Mouse (Mus musculus) embryonic stem cell, embryonic (primary cell): Measurements from ENCODE around the gene Stk16.

Source experiments
- CTCF ChIA-PET, 4 experiments: fragments of 300-600 bp in 2 of 4; fragments of 350-600 bp in 2 of 4; sonication (Branson Sonifier 250); formaldehyde crosslinking; loops; one replicate each; lab custom pipeline; 2022; ENCODE audit warnings: inconsistent platforms in 2 of 4; lab: Charles Lee
- POLR2A ChIA-PET, 4 experiments: fragments of 300-600 bp in 2 of 4; fragments of 350-600 bp in 2 of 4; sonication (Branson Sonifier 250); formaldehyde crosslinking; loops; one replicate each; lab custom pipeline; 2022; ENCODE audit warnings: antibody characterized with exemption in 4 of 4, inconsistent platforms in 1 of 4; lab: Charles Lee

The Stk16 gene

DNA sequence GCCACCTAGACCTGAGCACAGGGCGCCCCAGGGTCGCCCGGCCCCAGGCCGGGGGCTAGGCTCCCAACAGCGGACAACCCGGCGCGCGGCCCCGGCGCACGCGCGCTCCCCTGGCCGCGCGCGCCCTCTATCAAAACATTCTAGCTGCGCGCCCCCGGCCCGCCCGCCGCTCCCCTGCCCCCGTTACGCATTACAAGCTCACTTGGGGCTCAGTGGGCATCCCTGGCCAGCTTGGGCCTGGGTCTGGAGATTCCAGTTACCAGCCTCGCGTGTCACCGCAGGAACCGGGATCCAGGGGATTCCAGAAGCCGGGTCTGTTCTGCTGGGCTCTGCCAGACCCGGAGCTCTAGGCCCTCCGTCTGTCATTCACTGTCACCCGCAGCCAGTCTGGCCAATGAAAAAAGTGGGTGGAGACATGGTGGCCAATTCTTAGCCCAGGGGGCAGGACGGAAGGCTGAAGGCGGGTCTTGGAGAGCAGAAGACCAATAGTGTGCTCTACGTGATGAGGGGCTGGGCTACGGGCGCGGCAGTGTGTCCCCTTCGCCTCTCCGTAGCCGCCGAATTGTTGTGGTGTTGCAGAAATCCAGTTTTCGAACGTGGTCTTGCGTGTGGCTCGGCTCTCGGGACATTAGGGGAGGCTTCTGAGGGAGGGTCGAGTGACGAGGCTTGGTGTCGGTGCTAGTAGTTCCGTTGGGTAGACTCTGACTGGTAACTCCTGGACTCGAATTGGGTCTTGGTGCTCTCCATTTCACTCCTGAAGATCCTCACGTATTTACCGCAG is 18.8 kb upstream of the Stk16 start, which contains the start of the genes Ankzf1 and Atg9a:
TSS of gene Ankzf1 (plus strand) at position 530 of the 781 bp plus-strand sequence.
TSS of gene Atg9a (minus strand) at position 575 of the 781 bp plus-strand sequence.
- ChIA-PET POLR2A (interaction anchor here in 3 of 4 experiments (0.6 to 4.1 kb wide), 53 partner anchors 9 to 296 kb away, joined by 3 to 58 read pairs (median 4); partner anchors contain the start of genes Abcb6 (in 3 of the 3), Glb1l (in 3 of the 3), Stk16 (in 3 of the 3) and Tuba4a (in 3 of the 3)), CTCF (interaction anchor here (0.5 to 2.1 kb wide), 19 partner anchors 9 to 405 kb away, joined by 3 to 19 read pairs (median 3); partner anchors contain the start of genes Abcb6 (in 1 of the 4), Cryba2 (in 1 of the 4), Glb1l (in 1 of the 4) and Stk16 (in 1 of the 4))

DNA sequence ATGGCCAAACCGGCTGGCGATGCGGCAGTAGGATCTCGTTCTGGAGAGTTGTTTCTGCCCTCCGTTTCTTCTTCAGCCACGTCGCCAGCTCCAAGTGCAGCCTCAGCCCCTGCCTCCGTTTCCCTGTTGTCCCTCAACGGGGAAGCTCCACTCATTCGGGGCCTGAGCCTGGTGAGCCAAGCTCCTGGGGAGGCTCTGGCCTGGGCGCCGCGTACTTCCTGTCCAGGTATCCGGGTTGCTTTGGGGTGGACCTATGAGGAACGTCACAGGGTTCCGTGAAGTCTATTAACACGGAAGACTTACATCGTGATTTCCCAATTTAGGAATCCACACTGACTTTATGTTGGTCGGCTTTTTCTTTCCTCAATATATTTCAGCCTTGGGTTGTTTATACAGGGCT is 18.2 kb upstream of the Stk16 start:
- POLR2A ChIA-PET, result interaction anchor here in 3 of 4 experiments (0.6 to 4.1 kb wide), 45 partner anchors 10 to 295 kb away, joined by 3 to 58 read pairs (median 5); partner anchors contain the start of genes Abcb6 (in 3 of the 3), Glb1l (in 3 of the 3), Stk16 (in 3 of the 3) and Tuba4a (in 3 of the 3)
- CTCF ChIA-PET, result interaction anchor here (0.6 to 1.5 kb wide), 9 partner anchors 10 to 125 kb away, joined by 3 to 19 read pairs (median 3); partner anchors contain the start of genes Glb1l (in 1 of the 4), Stk16 (in 1 of the 4) and Tuba4a (in 1 of the 4)

GRCm38 (mm10) chr1:75201236-75201635 is 9.4 kb upstream of the Stk16 start:
- CTCF ChIA-PET, result no interaction called here
- POLR2A ChIA-PET, result interaction anchor here in 2 of 4 experiments (0.6 to 1.2 kb wide), 2 partner anchors 10 to 775 kb away, joined by 3 read pairs; no protein-coding TSS in a partner anchor

- CTCF ChIA-PET, result interaction anchor here in 2 of 4 experiments (0.6 to 1.5 kb wide), 4 partner anchors 26 to 45 kb away, joined by 3 to 4 read pairs (median 3); no protein-coding TSS in a partner anchor
- POLR2A ChIA-PET, result interaction anchor here in 3 of 4 experiments (0.5 to 12.5 kb wide), 39 partner anchors 8 to 414 kb away, joined by 3 to 84 read pairs (median 5); partner anchors contain the start of genes Ankzf1 (in 3 of the 3), Atg9a (in 3 of the 3), Tuba4a (in 3 of the 3) and Abcb6 (in 2 of the 3)
Observed at GRCm38 (mm10) chr1:75208967-75209678, 1.5 kb upstream of the Stk16 start.

- ChIA-PET POLR2A (interaction anchor here in 3 of 4 experiments (0.8 to 12.5 kb wide), 21 partner anchors 8 to 105 kb away, joined by 3 to 84 read pairs (median 8); partner anchors contain the start of genes Tuba4a (in 3 of the 3), Ankzf1 (in 2 of the 3), Atg9a (in 2 of the 3) and Zfand2b (in 2 of the 3)), CTCF (no interaction called here)
Observed at GRCm38 (mm10) chr1:75211141-75211708, 587 bp downstream of the Stk16 start.

- ChIA-PET POLR2A (interaction anchor here in 3 of 4 experiments (0.9 to 12.5 kb wide), 9 partner anchors 9 to 105 kb away, joined by 3 to 83 read pairs (median 10); partner anchors contain the start of genes Dnajb2 (in 1 of the 3) and Dnpep (in 1 of the 3)), CTCF (interaction anchor here in 1 of 4 experiments (0.9 kb wide), 1 partner anchor 15 kb away, joined by 3 read pairs; no protein-coding TSS in a partner anchor)
Observed at GRCm38 (mm10) chr1:75212542-75212941, 1.9 kb downstream of the Stk16 start.

DNA sequence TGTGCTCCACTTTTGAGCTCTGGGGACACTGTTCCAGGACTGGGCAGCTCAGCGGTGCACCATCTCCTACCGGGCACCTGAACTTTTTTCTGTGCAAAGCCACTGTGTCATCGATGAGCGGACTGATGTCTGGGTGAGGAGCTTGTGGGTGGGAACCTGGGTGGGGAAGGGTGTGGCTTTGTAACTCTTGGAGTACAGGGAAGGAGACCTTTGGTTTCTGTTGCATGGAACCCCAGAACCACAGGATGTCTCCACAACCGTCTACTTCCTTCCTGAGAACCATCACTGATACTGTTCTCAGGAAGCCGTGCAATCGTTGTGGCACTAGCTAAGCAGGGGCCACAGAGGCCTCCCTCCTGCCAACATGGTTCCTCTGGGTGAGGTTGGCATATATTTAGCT is 2.5 kb downstream of the Stk16 start:
- CTCF ChIA-PET, result interaction anchor here in 1 of 4 experiments (0.9 kb wide), 1 partner anchor 15 kb away, joined by 3 read pairs; no protein-coding TSS in a partner anchor

GRCm38 (mm10) chr1:75214442-75214841 is 3.8 kb downstream of the Stk16 start:
- ChIA-PET CTCF (interaction anchor here in 2 of 4 experiments (0.7 to 1.3 kb wide), 3 partner anchors 11 to 40 kb away, joined by 3 to 4 read pairs (median 3); no protein-coding TSS in a partner anchor), POLR2A (interaction anchor here in 2 of 4 experiments (0.8 to 12.5 kb wide), 25 partner anchors 8 to 103 kb away, joined by 3 to 83 read pairs (median 5); partner anchors contain the start of genes A630095N17Rik (in 2 of the 2), Abcb6 (in 2 of the 2), Ankzf1 (in 2 of the 2) and Atg9a (in 2 of the 2))

More for the DNA sequence above, 2.5 kb downstream of the Stk16 start:
- POLR2A ChIA-PET, result interaction anchor here (0.5 to 12.5 kb wide), 17 partner anchors 9 to 104 kb away, joined by 3 to 83 read pairs (median 8); partner anchors contain the start of genes Ankzf1 (in 2 of the 4), Atg9a (in 2 of the 4), Abcb6 (in 1 of the 4) and Dnajb2 (in 1 of the 4)

DNA sequence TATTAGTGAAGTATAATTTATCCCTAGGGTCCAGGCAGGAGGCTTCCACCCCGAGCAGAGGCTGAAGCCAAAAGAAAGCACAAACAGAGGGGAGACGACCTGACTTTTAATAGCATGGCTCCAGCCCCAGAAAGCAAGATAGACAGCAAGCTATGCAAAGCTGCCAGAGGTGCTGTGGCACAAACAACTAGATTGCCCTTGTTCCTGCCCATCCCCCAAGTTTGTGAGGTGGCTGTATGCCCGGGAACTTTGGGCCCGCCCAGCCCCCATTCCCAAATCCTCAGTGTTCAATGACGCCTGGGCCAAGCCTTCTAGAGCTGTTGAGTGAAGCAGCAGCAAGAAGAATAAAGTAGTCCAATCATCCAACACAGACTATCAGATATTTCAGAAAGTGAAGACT is 4.2 kb downstream of the Stk16 start:
- CTCF ChIA-PET, result interaction anchor here in 2 of 4 experiments (0.9 to 1.3 kb wide), 2 partner anchors 11 to 39 kb away, joined by 3 to 4 read pairs; no protein-coding TSS in a partner anchor
- POLR2A ChIA-PET, result interaction anchor here in 2 of 4 experiments (0.6 to 12.5 kb wide), 22 partner anchors 8 to 71 kb away, joined by 3 to 83 read pairs (median 4); partner anchors contain the start of genes A630095N17Rik (in 2 of the 2), Abcb6 (in 2 of the 2), Ankzf1 (in 1 of the 2) and Atg9a (in 1 of the 2)

GRCm38 (mm10) chr1:75215785-75216184 is 5.1 kb downstream of the Stk16 start:
- POLR2A ChIA-PET, result interaction anchor here in 3 of 4 experiments (0.6 to 12.5 kb wide), 16 partner anchors 6 to 102 kb away, joined by 3 to 109 read pairs (median 11); partner anchors contain the start of genes Abcb6 (in 2 of the 3), Dnajb2 (in 2 of the 3), Zfand2b (in 2 of the 3) and Dnpep (in 1 of the 3)
- CTCF ChIA-PET, result interaction anchor here in 1 of 4 experiments (6.2 kb wide), 1 partner anchor 37 kb away, joined by 35 read pairs; no protein-coding TSS in a partner anchor

DNA sequence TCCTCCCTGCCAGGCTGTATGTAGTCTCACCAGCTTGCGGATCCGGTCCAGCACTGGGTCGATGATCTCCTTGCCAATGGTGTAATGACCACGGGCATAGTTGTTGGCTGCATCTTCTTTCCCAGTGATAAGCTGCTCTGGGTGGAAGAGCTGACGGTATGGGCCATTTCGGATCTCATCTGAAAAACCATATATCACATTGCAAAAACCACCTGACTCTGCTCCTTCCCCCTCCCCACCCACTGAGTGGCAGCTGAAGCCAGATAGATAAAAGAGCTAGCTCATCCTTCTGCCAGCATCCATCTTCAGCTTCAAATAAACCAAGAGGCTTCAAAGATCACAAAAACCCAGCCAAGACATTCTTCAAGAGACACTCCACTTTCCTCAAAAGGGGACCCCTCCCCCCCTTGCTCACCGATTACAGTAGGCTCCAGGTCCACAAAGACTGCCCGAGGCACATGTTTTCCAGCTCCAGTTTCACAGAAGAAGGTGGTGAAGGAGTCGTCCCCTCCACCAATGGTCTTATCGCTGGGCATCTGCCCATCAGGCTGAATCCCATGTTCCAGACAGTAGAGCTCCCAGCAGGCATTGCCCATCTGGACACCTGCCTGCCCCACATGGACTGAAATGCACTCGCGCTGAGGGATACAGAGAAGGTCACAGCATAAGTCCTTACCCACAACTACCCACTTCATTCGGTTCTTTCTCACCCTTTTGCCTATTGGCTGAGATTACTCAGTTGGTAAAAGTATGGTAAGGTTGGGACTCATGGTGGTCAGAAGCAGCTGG is 6.4 kb downstream of the Stk16 start:
- CTCF ChIA-PET, result interaction anchor here in 3 of 4 experiments (0.6 to 6.2 kb wide), 5 partner anchors 28 to 250 kb away, joined by 4 to 35 read pairs (median 4); no protein-coding TSS in a partner anchor
- POLR2A ChIA-PET, result interaction anchor here in 2 of 4 experiments (0.6 to 12.5 kb wide), 29 partner anchors 7 to 252 kb away, joined by 3 to 109 read pairs (median 6); partner anchors contain the start of genes A630095N17Rik (in 2 of the 2), Abcb6 (in 2 of the 2), Dnajb2 (in 2 of the 2) and Zfand2b (in 2 of the 2)

GRCm38 (mm10) chr1:75217893-75218226 is 7.2 kb downstream of the Stk16 start:
- POLR2A ChIA-PET, result interaction anchor here (0.6 to 12.5 kb wide), 35 partner anchors 8 to 393 kb away, joined by 3 to 109 read pairs (median 10); partner anchors contain the start of genes Glb1l (in 3 of the 4), Stk16 (in 3 of the 4), Abcb6 (in 2 of the 4) and Ankzf1 (in 2 of the 4)
- CTCF ChIA-PET, result interaction anchor here in 1 of 4 experiments (1.0 to 6.2 kb wide), 3 partner anchors 27 to 249 kb away, joined by 4 to 35 read pairs (median 12); no protein-coding TSS in a partner anchor

- CTCF ChIA-PET, result interaction anchor here in 3 of 4 experiments (0.6 to 6.2 kb wide), 8 partner anchors 14 to 1224 kb away, joined by 4 to 35 read pairs (median 6); partner anchors contain the start of genes A630095N17Rik (in 1 of the 3), Ankzf1 (in 1 of the 3) and Atg9a (in 1 of the 3)
- POLR2A ChIA-PET, result interaction anchor here (0.5 to 12.5 kb wide), 57 partner anchors 9 to 393 kb away, joined by 3 to 109 read pairs (median 7); partner anchors contain the start of genes A630095N17Rik (in 3 of the 4), Abcb6 (in 3 of the 4), Ankzf1 (in 3 of the 4) and Atg9a (in 3 of the 4)
Observed at GRCm38 (mm10) chr1:75218227-75219001, 7.8 kb downstream of the Stk16 start.

DNA sequence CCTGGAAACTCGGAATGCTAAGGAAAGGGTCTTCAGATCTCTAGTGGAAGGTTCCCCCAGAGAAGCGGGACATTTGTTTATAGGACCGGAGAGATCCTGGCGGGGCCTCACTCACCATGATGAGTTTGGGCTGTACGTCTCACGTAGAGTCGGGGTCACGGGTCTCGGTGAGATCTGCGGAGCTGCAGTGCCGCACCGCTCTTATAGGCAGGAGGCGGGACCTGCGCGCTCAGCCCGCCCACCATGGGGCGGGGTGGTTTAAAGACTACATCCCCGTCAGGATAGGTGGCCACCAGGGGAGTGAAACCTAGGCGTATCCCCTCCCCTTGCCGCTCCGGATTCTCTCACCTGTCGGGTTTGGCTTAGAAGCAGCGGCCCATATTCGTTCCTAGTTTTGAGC is 8.4 kb downstream of the Stk16 start:
- CTCF ChIA-PET, result interaction anchor here (0.6 to 6.2 kb wide), 10 partner anchors 13 to 1225 kb away, joined by 3 to 35 read pairs (median 5); partner anchors contain the start of genes A630095N17Rik (in 1 of the 4), Ankzf1 (in 1 of the 4) and Atg9a (in 1 of the 4)
- POLR2A ChIA-PET, result interaction anchor here (0.5 to 12.5 kb wide), 66 partner anchors 8 to 976 kb away, joined by 3 to 109 read pairs (median 5); partner anchors contain the start of genes A630095N17Rik (in 3 of the 4), Abcb6 (in 3 of the 4), Ankzf1 (in 3 of the 4) and Atg9a (in 3 of the 4)
